11 mouse cellular contexts compared by ENCODE assay signal in genomic region chr6:30552628-30553027, GRCm38 (mm10). TPM values are rescaled to one million over a fixed set of nuclear protein-coding genes. Genes with fewer than 3 reads are reported as not detected.
DNase-seq lines count a peak whose midpoint lies in the region; ATAC-seq and TF ChIP-seq lines count a peak whose summit lies in the region.
"Had no signal": no experiment of that assay in that cellular context is flagged by ENCODE, and none has a peak within 500 bp of the region (broad histone marks: within the 10 kb centered on the region; RNA-seq: fewer than 3 reads in every experiment).

No protein-coding gene starts in this region.

- no peak overlapping the region for H3K4me3 ChIP-seq in liver, postnatal 0 days (ENCODE audit: low read depth, low read length)
- H3K4me3 ChIP-seq in liver, embryonic 12.5 days = no peak overlapping the region
- H3K4me3 ChIP-seq in forebrain, embryonic 12.5 days (replicated peaks) = no peak overlapping the region
- H3K4me3 ChIP-seq in hindbrain, embryonic 11.5 days (ENCODE audit: low read depth, low read length) = no peak overlapping the region
- H3K4me3 ChIP-seq in midbrain, embryonic 12.5 days = no peak overlapping the region
- H3K4me3 ChIP-seq: gastrocnemius, adult 2 months had no signal

- H3K4me2 ChIP-seq in liver, postnatal 0 days (ENCODE audit: low read depth, low read length) = peak overlapping the region; percentile 46; the same call in 1 of the 2 replicates
- no peak overlapping the region for H3K4me2 ChIP-seq in liver, embryonic 12.5 days
- H3K4me2 ChIP-seq in forebrain, embryonic 12.5 days = no peak overlapping the region
- H3K4me2 ChIP-seq in hindbrain, embryonic 11.5 days (replicated peaks; ENCODE audit: low read depth, low read length) = no peak overlapping the region
- H3K4me2 ChIP-seq in midbrain, embryonic 12.5 days (replicated peaks) = no peak overlapping the region

- no peak overlapping the region for H3K27ac ChIP-seq in liver, postnatal 0 days (ENCODE audit: low read depth)
- H3K27ac ChIP-seq in liver, embryonic 12.5 days = no peak overlapping the region
- H3K27ac ChIP-seq in forebrain, embryonic 12.5 days = peak overlapping the region; percentile 88
- peak overlapping the region; percentile 25; the same call in 1 of the 2 replicates for H3K27ac ChIP-seq in hindbrain, embryonic 11.5 days (ENCODE audit: low read depth, low read length)
- peak overlapping the region; percentile 89; the same call in 1 of the 2 replicates for H3K27ac ChIP-seq in midbrain, embryonic 12.5 days (replicated peaks)
- H3K27ac ChIP-seq: gastrocnemius, adult 2 months had no signal

- no peak for DNase-seq in liver, postnatal 0 days
- DNase-seq in hindbrain, embryonic 11.5 days (ENCODE audit: low spot score) = no peak
- no peak for DNase-seq in MN1 (ENCODE audit: low spot score)
- DNase-seq in thymus, postnatal 36 days = no peak
- no peak for DNase-seq in right cerebral cortex, postnatal 36 days (ENCODE audit: low spot score in 2 of 2)
- DNase-seq: gastrocnemius, adult 2 months; lung, adult 2 months had no signal

- WGBS in liver, postnatal 0 days (ENCODE audit: insufficient replicate concordance) = 49% methylated on average over 6 of the region's 6 CpGs
- 43% methylated on average over 6 of the region's 6 CpGs for WGBS in liver, embryonic 12.5 days (ENCODE audit: insufficient replicate concordance)
- 52% methylated on average over 6 of the region's 6 CpGs for WGBS in forebrain, embryonic 12.5 days
- 54% methylated on average over 6 of the region's 6 CpGs for WGBS in hindbrain, embryonic 11.5 days
- WGBS in midbrain, embryonic 12.5 days = 55% methylated on average over 6 of the region's 6 CpGs

- H3K27me3 ChIP-seq in liver, postnatal 0 days (ENCODE audit: insufficient read depth, low read length) = 0 out of 2 replicates have a peak, but pooled peaks cover 3% of the 10 kb centered on the region
- H3K27me3 ChIP-seq in liver, embryonic 12.5 days (replicated peaks) = peaks cover 66% of the 10 kb centered on the region
- no peaks in the 10 kb centered on the region for H3K27me3 ChIP-seq in forebrain, embryonic 12.5 days
- no peaks in the 10 kb centered on the region for H3K27me3 ChIP-seq in hindbrain, embryonic 11.5 days (ENCODE audit: control insufficient read depth, insufficient read depth, low read length)
- H3K27me3 ChIP-seq in midbrain, embryonic 12.5 days = no peaks in the 10 kb centered on the region

- H3K9ac ChIP-seq in liver, postnatal 0 days (replicated peaks) = no peak overlapping the region
- H3K9ac ChIP-seq in liver, embryonic 12.5 days = no peak overlapping the region
- no peak overlapping the region for H3K9ac ChIP-seq in forebrain, embryonic 12.5 days
- H3K9ac ChIP-seq in hindbrain, embryonic 11.5 days (ENCODE audit: low read depth, low read length) = no peak overlapping the region
- no peak overlapping the region for H3K9ac ChIP-seq in midbrain, embryonic 12.5 days (replicated peaks)

- 0 out of 2 replicates have a peak, but pooled peaks cover 4% of the 10 kb centered on the region for H3K4me1 ChIP-seq in liver, postnatal 0 days (ENCODE audit: insufficient read depth)
- H3K4me1 ChIP-seq in liver, embryonic 12.5 days = 0 out of 2 replicates have a peak, but pooled peaks cover 3% of the 10 kb centered on the region
- peaks cover 51% of the 10 kb centered on the region for H3K4me1 ChIP-seq in forebrain, embryonic 12.5 days
- peaks cover 5% of the 10 kb centered on the region; the same call in 1 of the 2 replicates for H3K4me1 ChIP-seq in hindbrain, embryonic 11.5 days (replicated peaks; ENCODE audit: control insufficient read depth, insufficient read depth, low read length)
- peaks cover 41% of the 10 kb centered on the region for H3K4me1 ChIP-seq in midbrain, embryonic 12.5 days

- H3K9me3 ChIP-seq in liver, postnatal 0 days (ENCODE audit: low read length) = no peaks in the 10 kb centered on the region
- no peaks in the 10 kb centered on the region for H3K9me3 ChIP-seq in liver, embryonic 12.5 days (replicated peaks)
- H3K9me3 ChIP-seq in forebrain, embryonic 12.5 days = no peaks in the 10 kb centered on the region
- H3K9me3 ChIP-seq in hindbrain, embryonic 11.5 days (ENCODE audit: control insufficient read depth, low read length) = no peaks in the 10 kb centered on the region
- H3K9me3 ChIP-seq in midbrain, embryonic 12.5 days = 0 out of 2 replicates have a peak, but pooled peaks cover 3% of the 10 kb centered on the region

- TF ChIP-seq EP300 in liver, postnatal 0 days (IDR thresholded peaks at IDR 0.05; ENCODE audit: low read depth) = no peak

- no peaks in the 10 kb centered on the region for H3K36me3 ChIP-seq in liver, postnatal 0 days (replicated peaks; ENCODE audit: insufficient read depth, low read length)
- no peaks in the 10 kb centered on the region for H3K36me3 ChIP-seq in liver, embryonic 12.5 days
- no peaks in the 10 kb centered on the region for H3K36me3 ChIP-seq in forebrain, embryonic 12.5 days (replicated peaks)
- no peaks in the 10 kb centered on the region for H3K36me3 ChIP-seq in hindbrain, embryonic 11.5 days (ENCODE audit: control insufficient read depth, insufficient read depth, low read length)
- H3K36me3 ChIP-seq in midbrain, embryonic 12.5 days = no peaks in the 10 kb centered on the region

- ATAC-seq in liver, postnatal 0 days = no peak
- ATAC-seq in liver, embryonic 12.5 days = no peak
- no peak for ATAC-seq in forebrain, embryonic 12.5 days (ENCODE audit: low FRiP score)
- no peak for ATAC-seq in hindbrain, embryonic 11.5 days (ENCODE audit: low FRiP score)
- no peak for ATAC-seq in midbrain, embryonic 12.5 days (ENCODE audit: low FRiP score, low read depth)

- TF ChIP-seq CTCF in liver, postnatal 0 days (IDR thresholded peaks at IDR 0.05; ENCODE audit: low read depth) = no peak

RNA-seq across cellular contexts. Expression of gene Cpa2, which starts 11.2 kb away (rescaled TPM):
- 0.63 and 2.1 TPM in 2 replicates for polyA plus RNA-seq in liver, postnatal 0 days (2015; fragmentation: Nextera tagmentation; extraction: Ambion mirVana)
- 0.77 and 1.2 TPM in 2 replicates for polyA plus RNA-seq in liver, embryonic 12.5 days (2016; fragmentation: Nextera tagmentation; extraction: Ambion mirVana)
- 4.6 and 7.0 TPM in 2 replicates for polyA plus RNA-seq in forebrain, embryonic 12.5 days (2016; fragmentation: Nextera tagmentation; extraction: Ambion mirVana)
- polyA plus RNA-seq in hindbrain, embryonic 11.5 days (2014; fragmentation: Nextera tagmentation; extraction: Ambion mirVana) = 6.8 and 9.4 TPM in 2 replicates
- 5.8 and 6.7 TPM in 2 replicates for polyA plus RNA-seq in midbrain, embryonic 12.5 days (2016; fragmentation: Nextera tagmentation; extraction: Ambion mirVana)

RNA-seq across cellular contexts. Expression of gene Cpa4, which starts 15.5 kb away (rescaled TPM):
- 0.05 TPM in 1 of 2 replicates, not detected in the other for polyA plus RNA-seq in liver, postnatal 0 days (2015; fragmentation: Nextera tagmentation; extraction: Ambion mirVana)
- 0.12 and 0.35 TPM in 2 replicates for polyA plus RNA-seq in liver, embryonic 12.5 days (2016; fragmentation: Nextera tagmentation; extraction: Ambion mirVana)
- 4.7 and 5.2 TPM in 2 replicates for polyA plus RNA-seq in forebrain, embryonic 12.5 days (2016; fragmentation: Nextera tagmentation; extraction: Ambion mirVana)
- polyA plus RNA-seq in hindbrain, embryonic 11.5 days (2014; fragmentation: Nextera tagmentation; extraction: Ambion mirVana) = 3.5 and 3.9 TPM in 2 replicates
- 1.6 and 1.9 TPM in 2 replicates for polyA plus RNA-seq in midbrain, embryonic 12.5 days (2016; fragmentation: Nextera tagmentation; extraction: Ambion mirVana)
- polyA plus RNA-seq: small intestine, adult 2 months had no signal

RNA-seq across cellular contexts. Expression of gene Ssmem1, which starts 43.0 kb away (rescaled TPM):
- not detected in 2 replicates for polyA plus RNA-seq in liver, postnatal 0 days (2015; fragmentation: Nextera tagmentation; extraction: Ambion mirVana)
- 0.14 and 0.23 TPM in 2 replicates for polyA plus RNA-seq in liver, embryonic 12.5 days (2016; fragmentation: Nextera tagmentation; extraction: Ambion mirVana)
- 0.29 and 0.42 TPM in 2 replicates for polyA plus RNA-seq in forebrain, embryonic 12.5 days (2016; fragmentation: Nextera tagmentation; extraction: Ambion mirVana)
- 0.36 and 0.37 TPM in 2 replicates for polyA plus RNA-seq in hindbrain, embryonic 11.5 days (2014; fragmentation: Nextera tagmentation; extraction: Ambion mirVana)
- polyA plus RNA-seq in midbrain, embryonic 12.5 days (2016; fragmentation: Nextera tagmentation; extraction: Ambion mirVana) = 0.22 and 0.34 TPM in 2 replicates
- polyA plus RNA-seq: lung, adult 2 months; small intestine, adult 2 months had no signal

RNA-seq across cellular contexts. Expression of gene Tmem209, which starts 43.0 kb away (rescaled TPM):
- 10.8 and 12.6 TPM in 2 replicates for polyA plus RNA-seq in liver, postnatal 0 days (2015; fragmentation: Nextera tagmentation; extraction: Ambion mirVana)
- polyA plus RNA-seq in liver, embryonic 12.5 days (2016; fragmentation: Nextera tagmentation; extraction: Ambion mirVana) = 29.2 and 30.9 TPM in 2 replicates
- 48.1 and 49.4 TPM in 2 replicates for polyA plus RNA-seq in forebrain, embryonic 12.5 days (2016; fragmentation: Nextera tagmentation; extraction: Ambion mirVana)
- 47.9 and 51.6 TPM in 2 replicates for polyA plus RNA-seq in hindbrain, embryonic 11.5 days (2014; fragmentation: Nextera tagmentation; extraction: Ambion mirVana)
- 45.6 and 49.1 TPM in 2 replicates for polyA plus RNA-seq in midbrain, embryonic 12.5 days (2016; fragmentation: Nextera tagmentation; extraction: Ambion mirVana)

RNA-seq across cellular contexts. Expression of gene Cpa5, which starts 58.2 kb away (rescaled TPM):
- polyA plus RNA-seq in liver, postnatal 0 days (2015; fragmentation: Nextera tagmentation; extraction: Ambion mirVana) = not detected in 2 replicates
- polyA plus RNA-seq in liver, embryonic 12.5 days (2016; fragmentation: Nextera tagmentation; extraction: Ambion mirVana) = 0.11 TPM in 1 of 2 replicates, not detected in the other
- polyA plus RNA-seq in forebrain, embryonic 12.5 days (2016; fragmentation: Nextera tagmentation; extraction: Ambion mirVana) = 0.21 and 0.24 TPM in 2 replicates
- 0.15 TPM in 1 of 2 replicates, not detected in the other for polyA plus RNA-seq in hindbrain, embryonic 11.5 days (2014; fragmentation: Nextera tagmentation; extraction: Ambion mirVana)
- 0.14 and 0.30 TPM in 2 replicates for polyA plus RNA-seq in midbrain, embryonic 12.5 days (2016; fragmentation: Nextera tagmentation; extraction: Ambion mirVana)
- polyA plus RNA-seq: lung, adult 2 months; small intestine, adult 2 months had no signal

Comparison
In these comparisons a context has a peak if more than half of its experiments do, and no peak if none do; other contexts are left out.
1. H3K27ac ChIP-seq: peak in forebrain, embryonic 12.5 days (single experiment), hindbrain, embryonic 11.5 days (single experiment) and midbrain, embryonic 12.5 days (single experiment); none in liver, postnatal 0 days (single experiment) and liver, embryonic 12.5 days (single experiment).